Mouse (Mus musculus) megakaryocyte, adult 5-6 weeks (primary cell): ENCODE measurements around the gene Apex1. TPM values are rescaled to one million over a fixed set of nuclear protein-coding genes. Genes with fewer than 3 reads are reported as not detected.
"Not testable (repeated sequence)": the region's sequence is repeated elsewhere in the genome, so short reads cannot be mapped to it uniquely, and the experiment has no call there.

Experiments
- ATAC-seq: 2 replicates; pipeline ENCODE4 v1.8.0; 2016; ENCODE audit warnings: mild to moderate bottlenecking, inconsistent platforms; ENCODE audit not compliant: poor library complexity, severe bottlenecking
- total RNA-seq, 2 experiments: library from RNA; stranded (forward) in 1 of 2; stranded (reverse) in 1 of 2; fragments of 153-499, 151-499 nt in 1 of 2; fragments of 221-1000, 200-1000 nt in 1 of 2; gene quantifications; 2 replicates each; pipeline versions ENCODE4 v1.2.3 to v1.2.4; 2015 to 2017

Gene Apex1
- 46.3 and 64.2 TPM in 2 replicates for total RNA-seq (2015)
- 34.8 and 47.0 TPM in 2 replicates for total RNA-seq (2017)

DNA sequence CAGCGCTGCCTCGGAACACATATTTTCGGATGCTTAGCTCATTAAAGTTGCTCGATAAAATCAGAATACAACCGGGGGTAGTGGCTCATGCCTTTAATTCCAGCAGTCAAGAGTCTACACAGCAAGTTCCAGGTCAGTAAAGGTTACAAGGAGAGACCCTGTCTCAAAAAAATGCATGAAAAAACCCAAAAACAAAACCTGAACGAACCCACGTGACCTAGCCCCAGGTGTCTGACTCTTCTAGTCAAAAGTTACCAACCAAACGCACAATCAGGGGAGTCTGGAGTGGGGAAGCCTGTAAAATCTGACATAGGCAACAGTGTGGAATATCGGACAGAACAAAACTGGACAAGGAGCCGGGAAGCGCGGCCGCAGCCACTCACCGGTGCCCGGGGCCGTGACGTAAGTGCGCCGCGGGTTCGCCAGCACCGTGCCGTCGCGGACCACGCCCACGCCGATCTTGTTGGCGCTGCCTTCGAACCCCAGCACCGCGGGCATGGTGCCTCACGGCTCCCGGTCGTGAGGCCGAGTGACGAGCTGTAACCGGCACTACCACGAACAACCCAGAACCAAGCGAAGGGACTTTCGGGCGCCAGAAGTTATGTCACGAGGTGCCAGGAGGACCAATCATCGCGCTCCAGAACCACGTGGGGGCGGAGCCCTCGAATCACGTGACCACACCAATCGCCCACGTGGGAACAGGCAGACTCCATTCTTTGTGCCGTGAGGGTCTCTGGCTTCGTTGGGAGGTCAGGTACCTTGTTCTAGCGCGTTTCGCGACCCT is at the start of gene Apex1, which contains the start of gene Osgep:
Gene Apex1 (plus strand): TSS at position 688 of the 784 bp plus-strand sequence.
Gene Osgep (minus strand): TSS at position 613 of the 784 bp plus-strand sequence.
- ATAC-seq, result peak; percentile 86

DNA sequence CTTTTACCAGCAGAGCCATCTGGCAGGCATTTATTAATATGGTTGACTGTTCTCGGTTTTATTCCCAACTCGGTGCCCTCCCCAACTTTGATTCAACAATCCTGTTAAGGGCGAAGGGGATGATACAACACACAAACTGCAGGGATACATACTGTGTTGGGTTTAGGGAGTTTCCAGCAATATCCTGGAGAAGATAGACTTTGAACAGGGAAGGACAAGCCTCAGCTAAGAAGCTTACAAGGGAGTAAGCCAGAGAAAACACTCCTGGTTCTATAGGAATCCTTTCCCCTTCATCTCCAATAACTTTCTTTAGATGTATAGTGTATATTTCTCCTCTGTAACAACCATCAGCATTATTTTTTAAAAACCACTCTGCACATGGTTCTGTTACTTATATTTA is 49.6 kb upstream of the Apex1 start:
- ATAC-seq, result no peak

DNA sequence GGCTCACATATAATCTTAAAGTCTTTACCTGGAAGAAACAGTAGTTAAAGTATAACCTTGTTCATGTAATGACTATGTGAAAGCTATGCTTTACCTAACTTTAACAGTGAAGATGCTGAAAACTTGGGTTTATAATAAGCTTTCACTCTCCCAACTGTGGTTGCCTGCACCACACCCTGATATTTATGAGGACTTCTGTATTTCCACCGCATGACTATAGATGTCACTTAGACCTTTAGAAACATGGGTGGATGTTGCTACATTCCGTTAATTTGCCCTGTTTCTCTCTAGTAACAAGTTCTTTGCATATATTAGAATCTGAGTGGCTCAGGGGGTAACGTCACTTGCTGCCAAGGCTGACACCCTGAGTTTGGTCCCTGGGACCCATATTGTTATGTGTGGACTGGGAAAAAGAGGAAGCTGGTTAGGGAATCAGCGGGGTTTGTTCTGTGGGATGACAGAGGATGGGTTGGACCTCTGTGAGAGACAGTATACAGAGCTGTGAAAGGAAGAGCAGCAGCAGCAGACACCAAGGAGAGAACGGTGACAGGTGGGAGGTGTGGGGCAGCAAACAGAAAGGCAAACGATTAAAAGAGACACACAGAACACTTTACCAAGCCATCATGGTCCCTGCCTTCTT is 49.1 kb upstream of the Apex1 start:
- peak; percentile 86 for ATAC-seq

DNA sequence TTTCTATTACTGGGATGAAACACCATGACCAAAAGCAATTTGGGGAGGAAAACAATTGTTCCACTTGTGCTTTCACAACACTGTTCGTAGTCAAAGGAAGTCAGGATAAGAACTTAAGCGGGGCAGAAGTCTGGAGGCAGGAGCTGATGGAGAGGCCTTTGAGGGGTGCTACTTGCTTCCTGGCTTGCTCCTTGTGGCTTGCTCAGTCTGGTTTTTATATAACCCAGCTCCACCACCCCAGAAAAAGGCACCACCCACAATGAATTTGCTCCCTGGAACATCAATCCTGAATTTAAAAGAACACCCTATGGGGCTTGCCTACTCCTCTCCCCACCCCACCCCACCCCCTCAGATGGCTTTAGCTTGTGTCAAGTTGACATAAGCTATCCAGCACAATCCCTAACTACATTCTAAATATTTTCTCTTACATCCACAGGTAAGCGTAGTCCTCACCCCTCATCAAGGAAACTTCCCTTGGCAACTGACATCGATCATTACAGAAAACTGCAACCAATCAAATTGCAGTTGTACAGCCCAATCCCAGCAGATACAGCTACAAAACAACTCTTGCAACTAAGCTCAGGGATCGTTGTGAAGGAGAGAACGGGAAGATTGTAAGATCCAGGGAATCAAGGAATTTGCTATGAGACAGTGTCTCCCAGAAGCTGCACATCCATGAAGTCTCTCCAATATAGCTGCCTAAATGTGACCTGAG is 48.4 kb upstream of the Apex1 start:
- ATAC-seq, result no peak

DNA sequence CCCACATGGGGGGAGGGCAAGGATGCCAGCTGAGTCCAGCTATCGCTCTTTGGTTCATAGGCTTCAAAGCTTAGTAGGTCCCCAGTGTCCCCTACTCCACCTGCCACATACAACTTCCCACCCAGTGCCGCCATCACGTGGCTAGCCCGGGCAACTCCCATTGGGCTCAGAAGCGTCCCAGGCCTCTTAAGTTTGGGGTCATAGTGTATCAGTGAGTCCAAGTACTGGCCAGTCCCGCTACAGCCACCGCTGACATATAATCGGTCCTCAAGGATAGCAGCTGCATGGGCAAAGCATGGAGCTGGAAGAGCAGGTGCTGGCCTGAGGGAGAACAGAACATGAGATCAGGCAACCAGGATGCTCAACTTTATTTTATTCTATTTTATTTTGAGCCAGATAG is 33.1 kb upstream of the Apex1 start:
- ATAC-seq, result no peak

DNA sequence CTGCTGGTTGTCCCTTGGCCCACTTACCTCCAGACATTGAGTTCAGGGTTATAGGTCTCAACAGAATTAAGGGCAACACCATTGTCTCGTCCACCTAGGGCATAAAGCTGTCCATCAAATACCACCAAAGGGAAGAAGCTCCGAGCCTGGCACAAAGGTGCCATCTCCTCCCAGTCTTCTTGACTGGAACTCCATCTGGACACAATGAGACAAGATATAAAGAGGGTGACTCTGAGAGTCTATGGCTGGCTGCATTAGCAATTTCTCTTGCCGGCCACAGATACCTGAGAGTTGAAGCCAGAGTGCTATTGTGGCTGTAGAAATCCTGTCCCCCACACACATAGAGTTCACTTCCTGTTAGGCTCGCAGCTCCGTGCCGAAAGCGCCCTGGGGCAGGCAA is 32.7 kb upstream of the Apex1 start:
- peak; percentile 30; the same call in 1 of the 2 replicates for ATAC-seq

DNA sequence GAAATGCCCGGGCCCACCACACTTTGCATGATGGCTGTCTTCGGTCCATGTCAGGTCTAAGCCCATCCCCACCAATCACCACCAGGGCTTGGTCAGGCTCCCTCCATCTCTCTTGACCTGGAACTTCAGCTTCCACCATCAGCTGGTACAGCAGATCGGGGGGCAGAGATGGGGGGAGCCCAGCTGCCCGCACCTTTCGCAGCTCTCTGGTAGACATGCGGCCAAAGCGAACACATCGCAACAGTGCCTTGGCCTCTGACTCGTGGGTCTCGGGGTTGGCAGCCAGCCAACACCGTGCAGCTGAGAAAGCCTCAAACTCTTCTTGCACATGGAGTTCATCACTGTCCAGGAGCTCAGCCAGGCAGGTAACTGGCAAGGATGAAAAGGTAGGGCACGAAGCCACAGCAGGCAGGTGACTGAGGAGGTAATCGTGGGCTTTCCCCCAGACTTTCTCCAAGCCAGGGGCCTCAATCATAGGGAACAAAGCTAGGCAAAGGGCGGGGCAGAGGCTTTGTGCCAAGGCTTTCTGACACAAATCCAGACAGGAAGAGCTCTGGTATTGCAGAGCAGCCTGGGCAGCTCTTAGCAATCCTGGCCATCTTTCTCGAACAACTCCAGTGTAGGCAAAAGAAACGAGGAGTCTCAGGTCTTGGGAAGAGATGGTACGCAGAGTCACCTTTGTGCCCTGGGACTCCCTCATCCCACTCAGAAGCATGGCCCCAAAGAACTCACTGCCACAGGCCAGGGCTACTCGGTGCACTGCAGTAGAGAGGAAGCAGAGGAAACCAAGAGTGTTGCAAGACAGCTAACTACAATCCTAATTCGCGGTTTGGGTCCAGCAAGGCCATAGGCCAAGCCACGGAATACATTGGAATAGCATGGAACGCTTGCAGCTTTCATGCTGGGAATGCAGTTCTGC is 32.0 kb upstream of the Apex1 start:
- peak; percentile 59 for ATAC-seq

DNA sequence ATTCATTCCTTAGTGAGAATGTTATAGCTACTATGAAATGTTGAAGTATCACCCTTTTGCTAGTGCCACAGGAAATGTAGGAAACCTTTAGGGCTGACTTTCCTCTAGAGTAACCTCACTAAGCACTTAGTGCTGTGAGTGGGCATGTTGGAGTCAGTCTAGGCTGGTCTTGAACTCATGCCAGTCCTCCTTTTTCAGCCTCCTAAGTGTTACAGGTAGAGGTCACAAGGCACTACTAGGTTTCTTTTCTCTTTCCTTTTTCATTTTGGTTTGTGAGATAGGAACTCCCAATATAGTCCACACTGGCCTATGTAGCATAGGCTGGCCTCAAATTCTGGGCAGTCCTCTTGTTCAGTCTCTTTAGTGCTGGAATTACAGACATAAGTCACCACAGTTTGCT is 29.4 kb upstream of the Apex1 start:
- ATAC-seq, result no peak

DNA sequence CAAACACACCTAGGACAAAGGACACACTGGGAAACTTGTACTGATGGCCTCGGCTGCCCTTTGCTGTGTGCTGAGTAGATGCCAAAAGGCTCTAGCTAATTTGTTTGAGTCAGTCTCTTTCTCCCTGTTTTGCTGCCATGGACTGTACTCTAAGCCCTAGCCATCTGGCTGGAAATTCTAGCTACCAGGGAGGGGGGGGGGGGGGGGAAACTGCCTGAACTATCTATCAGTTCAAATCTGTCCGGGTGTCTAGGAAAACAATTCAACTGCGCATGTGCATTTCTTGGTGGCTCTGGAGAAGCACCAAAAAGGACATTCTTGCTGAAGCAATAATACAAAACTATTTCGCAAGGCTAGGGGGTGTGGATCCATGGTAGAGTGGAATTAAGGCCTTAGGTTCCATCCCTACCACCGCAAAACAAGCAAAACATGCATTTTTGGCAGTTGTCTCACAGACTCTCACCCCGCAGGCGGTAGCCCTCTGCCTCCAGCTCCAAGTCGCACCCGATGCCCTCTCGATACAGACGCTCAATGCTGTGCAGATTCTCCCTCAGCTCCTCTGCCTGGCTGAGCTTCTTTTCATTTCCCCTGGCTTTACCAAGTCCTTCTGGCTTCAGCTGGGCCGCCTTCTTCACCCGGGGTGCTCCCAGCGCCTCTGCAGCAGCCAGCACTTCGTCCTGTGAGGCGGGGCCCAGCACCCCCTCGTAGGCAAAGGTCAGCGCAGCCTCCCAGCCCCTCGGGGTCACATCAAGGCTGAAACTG is 28.6 kb upstream of the Apex1 start:
- ATAC-seq, result peak; percentile 58

DNA sequence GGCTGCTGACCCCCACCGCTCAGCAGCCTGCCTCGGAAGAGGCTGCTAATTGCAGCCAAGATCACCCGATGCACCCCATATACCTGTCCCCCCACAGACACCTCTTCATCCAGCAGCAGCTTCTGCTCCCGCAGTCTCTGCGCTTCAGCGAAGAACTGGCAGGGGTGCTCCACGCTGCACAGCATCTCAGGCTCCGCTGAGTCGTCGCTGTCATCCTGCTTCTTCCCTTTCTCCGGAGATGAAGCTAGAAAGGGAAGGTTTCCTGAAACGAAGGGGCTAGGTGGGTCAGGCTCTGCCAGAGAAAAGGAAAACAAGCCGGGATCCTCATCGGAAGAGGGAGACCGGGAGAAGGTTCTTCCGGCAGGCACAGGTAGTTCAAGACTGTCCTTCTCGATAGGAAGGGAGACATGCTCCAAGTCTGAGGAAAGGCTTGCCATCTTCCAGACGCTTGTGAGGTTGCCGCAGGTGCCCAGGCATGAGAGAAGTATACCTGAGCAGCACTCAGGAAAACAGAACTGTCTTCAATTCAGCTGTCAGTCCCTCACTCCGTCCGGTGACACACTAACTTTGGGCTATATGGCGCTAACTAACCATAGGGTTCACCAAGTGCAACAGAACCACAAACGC is 27.9 kb upstream of the Apex1 start:
- no peak for ATAC-seq

DNA sequence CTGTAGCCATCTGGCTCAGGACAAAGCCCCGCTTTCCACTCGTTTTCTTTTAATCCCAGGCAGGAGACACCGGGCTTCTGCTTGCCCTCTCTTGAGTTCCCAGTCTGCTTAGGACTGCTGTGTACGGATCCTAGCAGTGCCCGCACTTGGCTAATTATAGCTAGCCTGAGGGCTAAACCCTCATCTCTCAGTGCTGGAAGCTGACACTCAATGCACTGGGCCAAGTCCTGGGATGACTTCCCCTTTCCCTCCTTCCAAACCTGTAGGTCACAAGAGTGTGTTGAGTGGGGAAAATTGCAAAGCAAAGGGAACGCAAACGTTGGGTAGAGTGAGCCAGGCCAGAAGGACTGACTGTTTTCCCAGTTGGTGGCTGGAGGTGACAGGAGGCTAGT is 27.4 kb upstream of the Apex1 start, which contains the start of gene Klhl33:
Gene Klhl33 (minus strand): TSS at position 134 of the 392 bp plus-strand sequence.
- ATAC-seq, result no peak

DNA sequence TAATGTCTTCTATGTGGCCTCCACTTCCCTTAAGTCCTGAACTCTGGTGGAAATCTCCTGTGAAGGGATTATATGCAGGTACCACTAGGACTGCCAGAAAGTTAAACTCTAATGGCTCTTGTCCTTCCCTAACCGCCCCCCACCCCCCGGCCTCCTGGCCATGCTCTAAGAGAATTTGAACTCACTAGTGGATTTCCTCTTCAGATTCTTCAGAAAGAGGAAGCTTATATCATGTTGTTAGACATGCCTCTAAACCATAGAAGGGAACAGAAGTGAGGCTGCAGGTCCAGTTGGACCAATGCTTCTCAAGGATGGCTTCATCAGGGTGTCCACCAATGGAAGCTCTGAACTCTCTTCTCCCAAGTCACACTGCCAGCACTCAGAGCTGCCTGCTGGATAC is 26.8 kb upstream of the Apex1 start:
- peak; percentile 65 for ATAC-seq

DNA sequence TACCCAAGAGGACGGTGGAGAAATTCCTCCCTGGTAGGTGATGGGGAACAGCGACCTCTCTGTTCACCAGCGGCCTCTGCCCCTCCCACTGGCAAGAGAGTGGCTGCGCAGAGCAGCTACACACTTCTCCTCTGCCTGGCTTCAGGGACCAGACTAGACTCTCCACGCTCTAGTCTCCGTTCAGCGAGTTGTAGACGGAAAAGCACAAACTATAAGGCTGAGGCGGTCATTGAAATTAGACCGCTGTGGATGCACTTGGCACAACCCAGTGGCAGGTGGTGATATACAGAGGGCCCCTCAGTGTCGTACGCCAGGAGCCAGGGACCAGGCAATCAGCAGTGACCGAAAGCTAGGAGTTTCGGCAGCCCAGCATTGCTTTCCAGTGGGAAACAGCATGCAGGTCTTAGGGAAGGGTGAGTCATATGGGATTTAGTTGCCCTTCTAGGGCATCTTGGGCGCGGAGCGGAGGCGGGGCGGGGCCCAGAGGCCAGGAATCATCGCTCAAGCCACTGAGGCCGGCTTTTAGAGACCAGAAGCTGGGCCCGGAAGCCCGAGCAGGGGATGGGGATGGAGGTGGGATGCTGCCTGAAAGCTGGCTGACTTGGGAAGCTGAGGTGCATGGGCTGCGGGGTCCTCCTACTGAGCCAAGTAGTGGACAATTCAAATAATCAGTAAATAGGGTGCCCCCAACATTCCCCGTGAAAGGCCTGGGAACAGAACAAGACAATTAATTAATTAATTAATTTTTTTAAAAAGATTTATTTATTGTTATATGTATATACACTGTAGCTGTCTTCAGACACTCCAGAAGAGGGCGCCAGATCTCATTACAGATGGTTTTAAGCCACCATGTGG is 20.6 kb upstream of the Apex1 start:
- peak; percentile 93 for ATAC-seq

DNA sequence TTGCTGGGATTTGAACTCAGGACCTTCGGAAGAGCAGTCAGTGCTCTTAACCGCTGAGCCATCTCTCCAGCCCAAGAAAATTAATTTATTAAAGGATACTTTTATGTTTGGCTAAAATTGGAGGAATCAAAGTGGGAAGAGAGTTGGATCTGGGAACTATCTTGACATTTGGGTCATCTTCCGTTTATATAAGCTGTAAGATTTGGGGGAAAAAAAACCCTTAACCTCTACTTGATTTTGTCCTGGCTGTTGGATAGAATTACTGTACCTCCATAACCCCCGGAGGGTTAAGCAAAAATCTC is 20.0 kb upstream of the Apex1 start:
- no peak for ATAC-seq

DNA sequence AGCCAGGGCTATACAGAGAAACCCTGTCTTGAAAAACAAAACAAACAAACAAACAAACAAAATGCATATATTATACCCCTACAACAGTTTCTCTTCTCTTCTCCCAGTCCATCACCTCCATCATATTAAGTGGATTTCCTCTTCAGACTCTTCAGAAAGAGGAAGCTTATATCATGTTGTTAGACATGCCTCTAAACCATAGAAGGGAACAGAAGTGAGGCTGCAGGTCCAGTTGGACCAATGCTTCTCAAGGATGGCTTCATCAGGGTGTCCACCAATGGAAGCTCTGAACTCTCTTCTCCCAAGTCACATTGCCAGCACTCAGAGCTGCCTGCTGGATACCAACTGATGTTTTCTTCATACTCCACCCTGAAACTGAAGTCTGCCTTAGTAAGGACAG is 19.4 kb upstream of the Apex1 start:
- ATAC-seq, result peak; percentile 72

DNA sequence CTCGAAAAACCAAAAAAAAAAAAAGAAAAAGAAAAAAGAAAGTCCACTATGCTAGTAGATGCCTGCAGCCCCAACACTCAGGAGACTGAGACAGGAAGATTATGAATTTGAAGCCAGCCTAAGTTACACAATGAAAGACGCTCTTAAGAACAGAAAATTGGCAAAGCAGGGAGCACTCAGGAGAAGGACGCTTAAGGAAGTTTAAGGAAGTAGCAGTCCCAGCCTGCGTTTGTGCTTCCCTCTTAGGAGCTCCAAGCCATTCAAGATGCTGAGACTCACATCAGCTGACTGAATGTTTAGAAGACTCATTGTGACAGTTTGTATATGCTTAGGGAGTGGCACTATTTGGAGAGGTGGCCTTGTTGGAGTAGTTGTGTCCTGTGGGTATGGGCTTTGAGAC is 16.6 kb upstream of the Apex1 start:
- ATAC-seq, result no peak

DNA sequence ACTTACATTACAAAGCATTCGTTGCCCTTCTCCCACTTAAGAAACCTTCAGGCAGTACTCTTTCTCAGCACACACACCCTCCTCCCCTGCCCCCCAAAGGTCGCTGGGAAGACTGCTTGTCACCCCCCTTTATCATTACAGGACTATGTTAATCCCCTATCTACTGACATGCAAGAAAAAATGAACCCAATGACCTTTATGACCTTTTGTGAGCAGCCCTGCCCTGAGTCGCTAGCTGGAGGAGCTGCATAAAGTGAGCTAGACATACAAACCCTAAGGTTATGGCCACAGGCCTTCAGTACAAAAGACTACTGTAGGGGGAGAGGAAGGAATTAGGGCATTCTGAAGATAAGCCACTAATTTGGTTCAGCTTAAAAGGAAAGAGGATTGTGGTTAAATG is 13.4 kb upstream of the Apex1 start:
- ATAC-seq, result no peak

DNA sequence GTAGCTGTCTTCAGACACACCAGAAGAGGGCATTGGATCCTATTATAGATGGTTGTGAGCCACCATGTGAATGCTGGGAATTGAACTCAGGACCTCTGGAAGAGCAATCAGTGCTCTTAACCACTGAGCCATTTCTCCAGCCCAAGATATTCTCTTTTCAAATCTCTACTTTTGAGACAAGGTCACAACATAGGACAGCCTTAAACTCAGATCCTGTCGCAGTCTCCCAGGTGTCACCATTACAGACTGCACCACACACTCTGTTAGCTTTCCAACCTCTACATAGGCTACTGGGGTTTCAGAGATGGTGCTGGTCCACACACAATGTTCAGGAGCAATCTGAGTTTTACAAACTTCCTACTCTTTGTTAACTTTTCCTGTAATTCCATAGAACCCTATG is 1.3 kb upstream of the Apex1 start:
- ATAC-seq, result not testable (repeated sequence)
